Mouse (Mus musculus): ENCODE measurements around the gene Sycn.
"Not testable (repeated sequence)": the region's sequence is repeated elsewhere in the genome, so short reads cannot be mapped to it uniquely, and the experiment has no call there.

Gene Sycn

GRCm38 (mm10) chr7:28540526-28540925 is at the start of gene Sycn:
Gene Sycn, plus strand, starts transcription at chr7:28540885.
- DNase-seq = no peak

GRCm38 (mm10) chr7:28490903-28491302 is 49.8 kb upstream of the Sycn start:
- peak; percentile 11 for DNase-seq

- no peak for DNase-seq
These were observed 48.4 kb upstream of the Sycn start for GRCm38 (mm10) chr7:28492310-28492709.

GRCm38 (mm10) chr7:28495426-28495825 is 45.3 kb upstream of the Sycn start:
- no peak for DNase-seq

- DNase-seq = peak; percentile 63
These were observed 35.1 kb upstream of the Sycn start for GRCm38 (mm10) chr7:28505585-28505984.

- DNase-seq = not testable (repeated sequence)
These were observed 31.6 kb upstream of the Sycn start for GRCm38 (mm10) chr7:28509121-28509520.

GRCm38 (mm10) chr7:28510405-28510974 is 30.2 kb upstream of the Sycn start, which contains the start of gene Ifnl2:
Gene Ifnl2, minus strand, starts transcription at chr7:28510455.
- DNase-seq = not testable (repeated sequence)

- no peak for DNase-seq
These were observed 29.2 kb upstream of the Sycn start for GRCm38 (mm10) chr7:28511441-28511840.

- not testable (repeated sequence) for DNase-seq
These were observed 18.1 kb upstream of the Sycn start, which contains the start of gene Ifnl3 for GRCm38 (mm10) chr7:28522536-28522935. Gene Ifnl3, plus strand, starts transcription at chr7:28522836.

- peak; percentile 91 for DNase-seq
These were observed 12.6 kb upstream of the Sycn start for GRCm38 (mm10) chr7:28527922-28528719.

GRCm38 (mm10) chr7:28532005-28532404 is 8.7 kb upstream of the Sycn start:
- DNase-seq = peak; percentile 28

GRCm38 (mm10) chr7:28538886-28539285 is 1.8 kb upstream of the Sycn start:
- not testable (repeated sequence) for DNase-seq

GRCm38 (mm10) chr7:28544051-28544601 is 3.4 kb downstream of the Sycn start:
- peak; percentile 55 for DNase-seq

- no peak for DNase-seq
These were observed 4.6 kb downstream of the Sycn start for GRCm38 (mm10) chr7:28545048-28545890.

GRCm38 (mm10) chr7:28545891-28546210 is 5.2 kb downstream of the Sycn start:
- no peak for DNase-seq

GRCm38 (mm10) chr7:28546649-28547048 is 6.0 kb downstream of the Sycn start:
- no peak for DNase-seq

GRCm38 (mm10) chr7:28547154-28547553 is 6.5 kb downstream of the Sycn start, which contains the start of gene Nccrp1:
Gene Nccrp1, minus strand, starts transcription at chr7:28547254.
- no peak for DNase-seq

GRCm38 (mm10) chr7:28547628-28548027 is 6.9 kb downstream of the Sycn start:
- no peak for DNase-seq

GRCm38 (mm10) chr7:28553076-28553475 is 12.4 kb downstream of the Sycn start:
- DNase-seq = no peak

GRCm38 (mm10) chr7:28555939-28556535 is 15.4 kb downstream of the Sycn start:
- no peak for DNase-seq

GRCm38 (mm10) chr7:28557069-28557468 is 16.4 kb downstream of the Sycn start:
- no peak for DNase-seq

GRCm38 (mm10) chr7:28557708-28558107 is 17.0 kb downstream of the Sycn start:
- DNase-seq = no peak

- DNase-seq = peak; percentile 84
These were observed 17.8 kb downstream of the Sycn start for GRCm38 (mm10) chr7:28558486-28558885.
